Mouse (Mus musculus) liver, embryonic 13.5 days (tissue): ENCODE results near the gene Pop7. TPM values are rescaled to one million over a fixed set of nuclear protein-coding genes. Genes with fewer than 3 reads are reported as not detected.

Experiments
- ATAC-seq: fragments of 200-750 bp; cut with Nextera tagmentation; 2 replicates; pipeline ENCODE4 v1.8.0; 2017; ENCODE audit warnings: low read depth, mild to moderate bottlenecking, moderate number of reproducible peaks, moderate library complexity
- DNase-seq: peaks from one replicate; pipeline ENCODE4 v3.0.0; 2022
- H3K27ac ChIP-seq: fragments of 300-500 bp; sonication (generic); 2 replicates; pipeline ENCODE4 v1.5.1; 2015; ENCODE audit warnings: moderate library complexity, mild to moderate bottlenecking, inconsistent platforms
- H3K27me3 ChIP-seq: fragments of 300-500 bp; sonication (generic); 2 replicates; pipeline ENCODE4 v1.6.1; 2015; ENCODE audit warnings: mild to moderate bottlenecking, inconsistent platforms
- H3K36me3 ChIP-seq: fragments of 300-500 bp; sonication (generic); 2 replicates; pipeline ENCODE4 v1.6.1; 2015; ENCODE audit warnings: mild to moderate bottlenecking, inconsistent platforms
- H3K4me1 ChIP-seq: fragments of 300-500 bp; sonication (generic); replicated peaks from 2 replicates; pipeline ENCODE4 v1.6.1; 2015; ENCODE audit warnings: inconsistent platforms
- H3K4me2 ChIP-seq: fragments of 300-500 bp; sonication (generic); 2 replicates; pipeline ENCODE4 v1.6.1; 2015; ENCODE audit warnings: inconsistent platforms, mild to moderate bottlenecking, moderate library complexity
- H3K4me3 ChIP-seq: fragments of 300-500 bp; sonication (generic); replicated peaks from 2 replicates; pipeline ENCODE4 v1.5.1; 2015; ENCODE audit warnings: mild to moderate bottlenecking, inconsistent platforms
- H3K9ac ChIP-seq: fragments of 300-500 bp; sonication (generic); 2 replicates; pipeline ENCODE4 v1.6.1; 2015; ENCODE audit warnings: mild to moderate bottlenecking, inconsistent platforms
- H3K9me3 ChIP-seq: fragments of 300-500 bp; sonication (generic); replicated peaks from 2 replicates; pipeline ENCODE4 v1.6.1; 2016; ENCODE audit warnings: inconsistent platforms
- WGBS: fragments of 180-500 bp; shearing (Covaris S2); methylation state at CpG from one replicate; pipeline ENCODE4 v1.1.7; 2015; ENCODE audit not compliant: insufficient replicate concordance; 5-methylcytosine and 5-hydroxymethylcytosine counted together
- polyA plus RNA-seq: library from polyadenylated mRNA; unstranded; fragments of >200 nt; fragmentation: Nextera tagmentation; extraction: Ambion mirVana; gene quantifications from 2 replicates; pipeline ENCODE4 v1.2.1, GENCODE M21; 2015

Pop7 gene
- 45.7 and 46.1 TPM in 2 replicates for polyA plus RNA-seq

DNA sequence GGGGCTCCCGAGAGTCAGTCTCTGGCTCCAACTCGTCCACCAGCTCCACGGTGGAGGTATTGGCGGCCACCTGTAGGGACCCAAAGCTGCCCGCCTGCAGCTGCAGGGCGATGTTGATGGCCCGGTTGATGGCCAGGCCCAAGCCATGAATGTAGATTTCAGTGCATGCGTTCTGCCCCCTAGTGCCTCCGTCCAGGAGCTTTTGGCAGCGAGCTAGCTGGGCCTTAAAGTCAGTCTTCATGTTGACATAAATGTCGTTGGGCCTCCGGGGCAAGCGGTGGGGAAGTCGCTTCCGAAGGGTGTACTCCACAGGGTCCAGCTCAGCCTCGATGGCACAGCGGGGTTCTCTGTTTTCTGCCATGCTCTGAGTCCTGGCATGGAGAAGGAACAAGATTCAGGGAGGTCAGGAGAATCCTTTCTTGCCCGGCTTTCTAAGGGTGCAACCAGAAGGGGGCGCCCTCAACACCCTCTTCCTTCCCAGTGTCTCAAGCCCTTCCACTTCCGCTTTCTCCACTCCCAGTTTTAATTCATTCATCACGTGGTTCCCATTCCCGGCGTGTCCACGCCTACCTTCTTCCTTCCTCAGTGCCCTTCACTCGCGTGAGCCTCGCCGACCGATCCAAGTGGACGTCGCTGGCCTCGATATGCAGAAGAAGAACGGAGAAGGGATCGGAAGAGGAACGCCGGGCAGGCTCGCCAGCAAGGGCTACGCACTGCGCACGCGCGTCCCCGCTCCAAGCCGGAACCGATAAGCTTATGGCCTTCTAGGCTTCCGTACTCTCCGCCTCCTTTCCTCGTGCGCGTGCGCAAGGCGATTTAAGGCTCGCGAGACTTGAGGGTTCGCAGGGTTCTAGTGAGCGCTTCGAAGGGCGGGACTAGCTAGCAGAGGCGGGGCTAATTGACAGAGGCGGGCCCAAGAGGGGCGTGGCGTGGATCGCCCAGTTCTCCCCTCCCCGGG is at the start of gene Pop7:
Gene Pop7 (minus strand): TSS at position 810 of the 958 bp plus-strand sequence.
- Histone ChIP-seq H3K4me3 (peak within 1 kb of the TSS; percentile 70), H3K27ac (peak within 1 kb of the TSS; percentile 91), H3K36me3 (peaks cover 11% of the 10 kb centered on the region), H3K9me3 (no peaks in the 10 kb centered on the region), H3K27me3 (no peaks in the 10 kb centered on the region), H3K9ac (peak within 1 kb of the TSS; percentile 84), H3K4me2 (peak within 1 kb of the TSS; percentile 89), H3K4me1 (peaks cover 37% of the 10 kb centered on the region)
- peak; percentile 100 for DNase-seq
- ATAC-seq, result peak; percentile 92
- 2% methylated on average over 64 of the region's 64 CpGs for WGBS

DNA sequence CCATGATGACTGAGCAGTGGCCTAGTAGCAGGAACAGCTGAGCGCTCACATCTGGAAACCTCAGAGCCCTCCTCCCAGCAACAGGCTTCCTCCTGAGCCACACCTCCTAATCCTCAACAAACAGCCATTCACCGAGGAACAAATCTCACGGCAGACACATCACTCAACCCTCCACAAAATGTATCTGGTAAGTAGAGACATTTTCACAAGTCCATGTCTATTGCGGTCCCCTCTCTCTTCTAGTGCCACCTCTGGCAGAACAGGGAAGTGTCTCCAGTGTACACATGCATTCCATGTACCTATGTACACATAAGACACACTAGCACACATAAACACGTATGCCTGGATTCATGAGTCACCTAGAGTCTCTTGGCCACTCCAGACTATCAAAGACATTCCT is 48.8 kb upstream of the Pop7 start:
- H3K9me3 ChIP-seq, result 0 out of 2 replicates have a peak, but pooled peaks cover 4% of the 10 kb centered on the region
- H3K27me3 ChIP-seq, result peaks cover 43% of the 10 kb centered on the region
- H3K9ac ChIP-seq, result no peak overlapping the region
- DNase-seq (no peak), ATAC-seq (no peak)
- H3K27ac ChIP-seq, result no peak overlapping the region
- H3K4me2 ChIP-seq, result no peak overlapping the region
- no peak overlapping the region for H3K4me3 ChIP-seq
- peaks cover 9% of the 10 kb centered on the region for H3K4me1 ChIP-seq
- no peaks in the 10 kb centered on the region for H3K36me3 ChIP-seq
- whole genome bisulfite sequencing, result 65% methylated on average over 5 of the region's 5 CpGs

DNA sequence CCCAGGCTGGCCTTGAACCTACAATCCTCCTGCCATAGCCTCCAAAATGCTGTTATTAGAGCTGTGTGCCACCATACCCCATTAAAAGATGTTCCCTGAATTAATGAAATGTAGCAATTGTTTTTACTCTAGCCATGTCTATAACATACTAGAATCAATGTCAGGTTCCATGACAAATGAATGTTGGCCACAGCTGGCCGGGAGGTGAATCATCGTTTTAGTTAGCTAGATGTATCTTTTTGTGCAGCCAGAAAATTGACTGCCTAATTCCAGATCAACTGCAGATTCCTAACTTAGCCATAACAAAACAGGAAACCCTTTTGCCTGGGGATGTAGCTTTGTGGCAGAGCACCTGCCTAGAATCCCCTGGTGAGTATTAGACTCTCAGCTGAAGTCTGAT is 47.5 kb upstream of the Pop7 start:
- H3K4me3 ChIP-seq, result no peak overlapping the region
- H3K4me1 ChIP-seq, result peaks cover 9% of the 10 kb centered on the region
- H3K36me3 ChIP-seq, result no peaks in the 10 kb centered on the region
- H3K27ac ChIP-seq, result no peak overlapping the region
- 67% methylated on average over 2 of the region's 2 CpGs for WGBS
- ATAC-seq (no peak), DNase-seq (no peak)
- peaks cover 40% of the 10 kb centered on the region for H3K27me3 ChIP-seq
- no peak overlapping the region for H3K9ac ChIP-seq
- no peak overlapping the region for H3K4me2 ChIP-seq
- H3K9me3 ChIP-seq, result no peaks in the 10 kb centered on the region

DNA sequence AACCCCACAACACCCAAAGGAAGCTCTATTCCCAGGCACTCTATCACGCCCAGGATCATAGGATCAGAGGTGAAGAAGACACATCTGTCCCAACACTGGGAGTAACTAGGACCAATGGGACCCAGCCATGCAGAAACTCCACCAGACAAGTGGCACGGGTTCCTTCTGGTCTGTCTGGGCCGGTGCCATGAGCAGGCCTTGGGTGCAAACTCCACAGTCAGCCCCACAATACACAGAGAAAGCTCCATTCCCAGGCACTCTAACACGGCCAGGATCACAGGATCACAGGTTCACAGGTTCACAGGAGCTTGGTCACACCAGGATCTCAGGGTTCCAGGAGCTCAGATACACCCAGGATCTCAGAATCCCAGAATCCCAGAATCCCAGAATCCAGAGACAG is 43.3 kb upstream of the Pop7 start:
- Histone ChIP-seq H3K4me1 (no peaks in the 10 kb centered on the region), H3K4me3 (no peak overlapping the region), H3K9ac (no peak overlapping the region), H3K36me3 (no peaks in the 10 kb centered on the region), H3K9me3 (no peaks in the 10 kb centered on the region), H3K4me2 (no peak overlapping the region), H3K27me3 (peaks cover 7% of the 10 kb centered on the region; the same call in 1 of the 2 replicates), H3K27ac (no peak overlapping the region)
- WGBS, result 54% methylated on average over 4 of the region's 4 CpGs
- ATAC-seq (no peak), DNase-seq (no peak)

DNA sequence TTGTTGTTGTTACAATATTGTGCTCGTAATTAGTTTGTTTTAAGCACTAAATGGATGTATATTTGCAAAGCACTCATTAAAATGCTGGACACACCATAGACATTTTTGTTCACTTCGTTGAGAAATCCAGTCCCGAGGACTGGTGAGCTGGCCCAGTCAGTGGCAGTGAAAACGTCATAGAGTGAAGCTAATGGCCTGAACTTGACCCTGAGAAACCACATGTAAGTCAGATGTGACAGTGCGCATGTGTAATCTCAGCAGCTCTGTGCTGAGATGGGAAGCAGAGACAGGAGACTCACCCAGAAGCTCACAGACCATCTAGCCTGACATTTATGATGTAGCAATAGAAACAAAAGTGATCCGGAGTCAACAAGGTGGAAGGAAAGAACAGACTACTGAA is 42.6 kb upstream of the Pop7 start:
- DNase-seq, result no peak
- no peak for ATAC-seq
- Histone ChIP-seq H3K9ac (no peak overlapping the region), H3K4me2 (no peak overlapping the region), H3K36me3 (no peaks in the 10 kb centered on the region), H3K9me3 (no peaks in the 10 kb centered on the region), H3K4me3 (no peak overlapping the region), H3K4me1 (no peaks in the 10 kb centered on the region), H3K27ac (no peak overlapping the region), H3K27me3 (0 out of 2 replicates have a peak, but pooled peaks cover 4% of the 10 kb centered on the region)
- WGBS, result 60% methylated on average over 6 of the region's 6 CpGs

DNA sequence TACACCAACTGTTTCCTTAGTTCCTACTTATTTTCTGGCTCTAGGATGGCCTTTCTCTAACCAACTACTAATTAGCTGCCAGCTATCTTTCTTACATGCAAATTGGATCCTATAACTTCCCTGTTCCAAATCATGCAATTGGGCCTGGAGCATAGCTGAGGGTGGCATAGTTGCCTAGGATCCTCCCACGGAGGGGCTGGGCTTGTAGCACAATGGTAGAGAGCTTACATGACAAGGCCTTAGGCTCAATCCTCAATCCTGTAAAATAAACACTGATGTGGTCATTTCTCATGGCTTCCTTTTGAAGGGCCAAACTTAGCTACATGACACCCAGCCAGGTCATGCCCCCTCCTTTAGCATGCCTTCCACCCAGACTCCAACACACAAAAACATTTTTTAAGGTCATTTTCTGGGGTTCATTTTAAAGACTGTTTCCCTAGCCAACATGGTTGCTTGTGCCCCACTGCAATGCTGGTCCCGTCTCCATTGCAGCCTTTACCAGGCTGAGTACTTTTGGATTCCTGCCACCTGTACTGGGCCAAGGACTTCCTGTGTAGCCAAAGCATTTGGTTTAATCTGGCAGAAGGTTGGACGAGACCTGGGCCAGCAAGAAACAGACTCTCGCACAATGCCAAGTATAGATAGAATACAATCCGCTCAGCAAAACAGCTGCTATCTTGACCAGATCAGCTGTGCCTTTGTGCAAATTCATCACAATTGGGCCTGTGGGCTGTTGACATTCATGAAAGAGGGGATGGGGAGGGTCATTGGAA is 39.6 kb upstream of the Pop7 start:
- no peak overlapping the region for H3K9ac ChIP-seq
- H3K27ac ChIP-seq, result no peak overlapping the region
- WGBS, result 60% methylated on average over 5 of the region's 5 CpGs
- no peaks in the 10 kb centered on the region for H3K36me3 ChIP-seq
- H3K9me3 ChIP-seq, result no peaks in the 10 kb centered on the region
- DNase-seq, result no peak
- no peak overlapping the region for H3K4me2 ChIP-seq
- H3K4me3 ChIP-seq, result no peak overlapping the region
- H3K27me3 ChIP-seq, result peaks cover 13% of the 10 kb centered on the region; the same call in 1 of the 2 replicates
- ATAC-seq, result no peak
- H3K4me1 ChIP-seq, result no peaks in the 10 kb centered on the region

DNA sequence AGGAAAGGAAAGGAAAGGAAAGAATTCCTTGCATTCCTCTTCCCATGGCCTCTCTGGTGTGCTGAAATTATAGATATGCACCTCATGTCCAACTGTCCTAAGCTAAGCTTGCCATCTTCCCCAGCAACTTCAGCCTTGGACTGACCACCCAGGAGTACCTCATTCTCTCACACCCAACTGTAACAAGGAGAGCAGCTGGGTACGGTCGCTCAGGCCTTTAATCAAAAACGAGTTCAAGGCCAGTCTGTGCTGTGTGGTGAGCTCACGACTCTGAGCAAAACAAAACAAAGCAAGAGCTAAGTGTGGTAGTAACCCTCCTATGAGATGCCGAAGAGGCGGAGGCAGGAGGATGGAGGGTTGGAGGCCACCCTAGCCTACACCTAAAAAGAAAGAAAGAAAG is 38.7 kb upstream of the Pop7 start:
- Histone ChIP-seq H3K4me2 (no peak overlapping the region), H3K27me3 (peaks cover 13% of the 10 kb centered on the region; the same call in 1 of the 2 replicates), H3K36me3 (no peaks in the 10 kb centered on the region), H3K4me1 (no peaks in the 10 kb centered on the region), H3K27ac (no peak overlapping the region), H3K9me3 (no peaks in the 10 kb centered on the region), H3K4me3 (no peak overlapping the region), H3K9ac (no peak overlapping the region)
- DNase-seq (no peak), ATAC-seq (no peak)
- WGBS, result 69% methylated on average over 6 of the region's 6 CpGs

DNA sequence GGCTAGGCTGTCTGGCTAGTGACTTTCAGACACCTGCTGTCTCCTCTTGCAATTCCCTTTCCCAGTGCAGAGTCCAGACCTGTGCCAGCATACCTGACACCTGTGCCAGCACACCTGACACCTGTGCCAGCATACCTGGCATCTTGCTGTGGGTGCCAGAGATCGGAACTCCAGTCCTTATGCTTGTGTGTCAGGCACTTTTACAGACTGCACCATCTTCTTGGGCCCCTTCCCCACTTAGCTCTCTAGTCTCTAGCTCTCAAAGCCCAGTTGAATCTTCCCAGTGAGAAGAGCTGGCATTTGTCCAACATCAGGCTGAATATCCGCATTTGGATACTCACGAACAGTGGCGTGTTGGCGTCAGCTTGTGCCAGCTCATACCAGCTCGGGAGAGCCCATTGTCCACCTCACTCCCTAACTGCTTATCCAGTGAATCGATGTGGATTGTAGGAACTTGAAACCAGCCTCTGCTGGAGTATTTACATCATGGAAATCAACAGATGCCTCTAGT is 37.0 kb upstream of the Pop7 start:
- Histone ChIP-seq H3K4me3 (no peak overlapping the region), H3K27me3 (peaks cover 9% of the 10 kb centered on the region; the same call in 1 of the 2 replicates), H3K4me2 (no peak overlapping the region), H3K27ac (no peak overlapping the region), H3K9me3 (no peaks in the 10 kb centered on the region), H3K36me3 (no peaks in the 10 kb centered on the region), H3K9ac (no peak overlapping the region), H3K4me1 (0 out of 2 replicates have a peak, but pooled peaks cover 4% of the 10 kb centered on the region)
- DNase-seq (no peak), ATAC-seq (no peak)
- WGBS, result 67% methylated on average over 7 of the region's 7 CpGs

DNA sequence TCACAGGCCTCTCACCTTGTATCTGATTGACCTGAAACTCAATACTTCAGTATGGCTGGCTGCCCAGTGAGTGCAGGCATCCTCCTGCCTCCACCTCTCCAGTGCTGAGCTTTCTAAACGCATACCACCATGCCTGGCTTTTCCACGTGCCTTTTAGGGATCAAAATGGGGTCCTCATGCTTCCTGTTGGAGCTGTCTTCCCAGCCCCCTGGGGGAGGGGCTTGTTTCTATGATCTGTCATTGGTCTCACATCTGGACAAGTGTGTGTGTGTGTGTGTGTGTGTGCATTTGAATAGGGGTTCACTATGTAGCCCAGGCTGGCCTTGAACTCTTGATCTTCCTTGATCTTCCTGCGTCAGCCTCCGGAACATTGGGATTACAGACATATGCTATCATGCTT is 35.1 kb upstream of the Pop7 start:
- Histone ChIP-seq H3K27ac (no peak overlapping the region), H3K4me3 (no peak overlapping the region), H3K27me3 (peaks cover 9% of the 10 kb centered on the region; the same call in 1 of the 2 replicates), H3K9ac (no peak overlapping the region), H3K9me3 (no peaks in the 10 kb centered on the region), H3K4me1 (peaks cover 10% of the 10 kb centered on the region), H3K4me2 (no peak overlapping the region), H3K36me3 (no peaks in the 10 kb centered on the region)
- DNase-seq (no peak), ATAC-seq (no peak)
- WGBS, result 48% methylated on average over 4 of the region's 4 CpGs

DNA sequence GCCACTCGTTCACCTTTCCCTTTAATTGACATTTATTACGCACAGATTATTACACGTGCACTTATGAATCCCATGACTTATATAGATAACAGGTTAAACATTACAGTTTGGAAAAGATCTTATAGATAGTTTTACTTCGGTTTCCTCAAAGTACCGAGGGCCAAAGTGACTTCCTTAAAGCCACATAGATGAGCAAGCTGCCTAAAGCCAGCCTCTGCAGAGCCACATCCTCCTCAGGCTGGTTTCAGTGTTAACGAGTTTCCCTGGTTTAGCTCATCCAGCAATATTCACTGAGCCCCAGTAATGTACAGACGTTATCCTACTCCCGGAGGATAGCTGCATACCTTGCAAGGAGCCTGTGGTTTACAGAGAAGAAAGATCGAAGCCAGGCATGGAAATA is 33.0 kb upstream of the Pop7 start:
- Histone ChIP-seq H3K4me1 (peaks cover 29% of the 10 kb centered on the region), H3K27ac (no peak overlapping the region), H3K27me3 (peaks cover 9% of the 10 kb centered on the region; the same call in 1 of the 2 replicates), H3K9ac (no peak overlapping the region), H3K4me3 (no peak overlapping the region), H3K4me2 (no peak overlapping the region), H3K36me3 (peaks cover 3% of the 10 kb centered on the region), H3K9me3 (no peaks in the 10 kb centered on the region)
- DNase-seq (no peak), ATAC-seq (no peak)
- WGBS, result 56% methylated on average over 9 of the region's 9 CpGs

DNA sequence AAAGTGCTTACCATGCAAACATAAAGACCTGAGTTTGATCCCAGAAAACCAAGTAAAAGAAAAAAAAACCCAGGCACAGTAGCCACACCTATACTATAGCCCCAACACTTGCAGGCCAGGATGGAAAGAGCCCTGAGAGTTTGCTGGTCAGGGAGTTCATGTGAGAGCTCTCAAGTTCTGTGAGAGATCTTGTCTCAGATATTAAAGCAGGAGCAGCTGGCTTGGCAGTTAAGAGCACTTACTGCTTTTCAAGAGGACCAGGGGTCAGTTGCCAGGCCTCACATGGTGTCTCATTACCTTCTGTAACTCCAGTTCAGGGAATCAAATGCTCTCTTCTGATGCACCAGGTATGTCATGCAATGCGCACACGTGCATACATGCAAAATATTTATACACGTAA is 32.4 kb upstream of the Pop7 start:
- no peak overlapping the region for H3K4me2 ChIP-seq
- peaks cover 9% of the 10 kb centered on the region; the same call in 1 of the 2 replicates for H3K27me3 ChIP-seq

More for the DNA sequence above, 32.4 kb upstream of the Pop7 start:
- no peaks in the 10 kb centered on the region for H3K9me3 ChIP-seq
- no peak overlapping the region for H3K27ac ChIP-seq
- H3K4me1 ChIP-seq, result peaks cover 34% of the 10 kb centered on the region
- 84% methylated on average over 3 of the region's 3 CpGs for WGBS
- H3K36me3 ChIP-seq, result peaks cover 9% of the 10 kb centered on the region
- no peak overlapping the region for H3K4me3 ChIP-seq
- no peak for DNase-seq
- no peak for ATAC-seq
- no peak overlapping the region for H3K9ac ChIP-seq
